Mouse (Mus musculus): ENCODE data around the gene Ak9. TPM values are rescaled to one million over a fixed set of nuclear protein-coding genes. Genes with fewer than 3 reads are reported as not detected.
"Not testable (repeated sequence)": the region's sequence is repeated elsewhere in the genome, so short reads cannot be mapped to it uniquely, and the experiment has no call there.

Ak9 gene
- total and polyA plus RNA-seq, 3 experiments: 0.21 TPM; not detected in 2

GRCm38 (mm10) chr10:41403893-41404612 lies 100.3 kb downstream of the Ak9 start:
- H3K9me3 ChIP-seq (replicated peaks; ENCODE audit: insufficient read depth, low read length): no peaks in the 10 kb centered on the region
- no peak overlapping the region for H3K27ac ChIP-seq (ENCODE audit: control insufficient read depth, low read depth, low read length)
- H3K4me3 ChIP-seq (ENCODE audit: control insufficient read depth in 1 of 2, insufficient read depth in 1 of 2, low read depth in 2 of 2, low read length in 2 of 2): no peak overlapping the region
- H3K9ac ChIP-seq (ENCODE audit: control insufficient read depth, low read depth, low read length, poor library complexity, severe bottlenecking): no peak overlapping the region
- peaks cover 5% of the 10 kb centered on the region in 2 experiments; a peak in 2 of 4 replicates for H3K27me3 ChIP-seq (ENCODE audit: control insufficient read depth in 1 of 2, insufficient read depth in 2 of 2, low read length in 2 of 2)
- DNase-seq (ENCODE audit: low read depth, low spot score): no peak
- TF ChIP-seq NRF1 (IDR thresholded peaks at IDR 0.05; ENCODE audit: insufficient read depth, low read depth, low read length, poor library complexity, severe bottlenecking) (no peak), GABPA (IDR thresholded peaks at IDR 0.05; ENCODE audit: low read depth, low read length) (no peak), UBTF (IDR thresholded peaks at IDR 0.05; ENCODE audit: borderline replicate concordance, insufficient read depth, low read depth, low read length) (no peak), MAZ (IDR thresholded peaks at IDR 0.05; ENCODE audit: low read depth, low read length) (no peak), SMC3 (IDR thresholded peaks at IDR 0.05; ENCODE audit: low read depth, low read length) (peak; percentile 29), CTCF (IDR thresholded peaks at IDR 0.05 in 2 of 3, conservative IDR thresholded peaks at IDR 0.05 in 1 of 3; ENCODE audit: control insufficient read depth in 1 of 3, insufficient read depth in 1 of 3, low read depth in 2 of 3, low read length in 3 of 3, poor library complexity in 1 of 3, severe bottlenecking in 1 of 3) (peak in 2 of 3 experiments; percentile 10 to 26; a peak in 2 of 6 replicates), RAD21 (IDR thresholded peaks at IDR 0.05; ENCODE audit: low read depth, low read length) (peak; percentile 33)
- no peaks in the 10 kb centered on the region for H3K79me2 ChIP-seq (ENCODE audit: control insufficient read depth, insufficient read depth, low read length, poor library complexity)
- no peaks in the 10 kb centered on the region for H3K36me3 ChIP-seq (ENCODE audit: control insufficient read depth in 1 of 2, insufficient read depth in 2 of 2, low read length in 2 of 2)
- H3K4me1 ChIP-seq (ENCODE audit: control insufficient read depth in 1 of 2, insufficient read depth in 2 of 2, low read length in 2 of 2): no peaks in the 10 kb centered on the region

DNA sequence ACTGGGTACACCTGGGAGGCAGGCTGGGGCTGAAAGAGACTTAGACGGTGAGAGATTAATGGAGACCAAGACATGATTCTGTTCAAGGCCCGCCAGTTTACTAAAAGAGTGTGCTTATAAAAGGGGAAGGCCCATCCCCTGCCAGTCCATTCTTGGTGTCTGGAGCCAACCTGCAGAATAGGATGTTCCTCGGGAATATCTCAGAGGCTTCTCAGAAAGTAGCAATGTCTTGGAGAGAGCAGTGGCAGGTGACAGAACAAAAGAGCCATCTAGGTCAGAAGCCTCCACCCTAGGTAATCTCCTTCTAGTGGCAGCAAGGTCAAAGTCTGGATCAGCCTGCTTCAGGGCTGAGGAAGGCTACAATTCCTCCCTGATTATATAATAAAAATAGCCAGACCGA lies 106.4 kb downstream of the Ak9 start:
- DNase-seq (ENCODE audit: low read depth, low spot score); H3K9ac ChIP-seq (ENCODE audit: control insufficient read depth, low read depth, low read length, poor library complexity, severe bottlenecking); H3K9me3 ChIP-seq (replicated peaks; ENCODE audit: insufficient read depth, low read length); H3K4me1 ChIP-seq (ENCODE audit: control insufficient read depth in 1 of 2, insufficient read depth in 2 of 2, low read length in 2 of 2); H3K4me3 ChIP-seq (ENCODE audit: control insufficient read depth in 1 of 2, insufficient read depth in 1 of 2, low read depth in 2 of 2, low read length in 2 of 2); H3K79me2 ChIP-seq (ENCODE audit: control insufficient read depth, insufficient read depth, low read length, poor library complexity); H3K27ac ChIP-seq (ENCODE audit: control insufficient read depth, low read depth, low read length); H3K36me3 ChIP-seq (ENCODE audit: control insufficient read depth in 1 of 2, insufficient read depth in 2 of 2, low read length in 2 of 2); H3K27me3 ChIP-seq (ENCODE audit: control insufficient read depth in 1 of 2, insufficient read depth in 2 of 2, low read length in 2 of 2): not testable (repeated sequence)

- not testable (repeated sequence) for H3K36me3 ChIP-seq (ENCODE audit: control insufficient read depth in 1 of 2, insufficient read depth in 2 of 2, low read length in 2 of 2); H3K9me3 ChIP-seq (replicated peaks; ENCODE audit: insufficient read depth, low read length); H3K27ac ChIP-seq (ENCODE audit: control insufficient read depth, low read depth, low read length); H3K27me3 ChIP-seq (ENCODE audit: control insufficient read depth in 1 of 2, insufficient read depth in 2 of 2, low read length in 2 of 2); H3K4me1 ChIP-seq (ENCODE audit: control insufficient read depth in 1 of 2, insufficient read depth in 2 of 2, low read length in 2 of 2); H3K79me2 ChIP-seq (ENCODE audit: control insufficient read depth, insufficient read depth, low read length, poor library complexity); H3K4me3 ChIP-seq (ENCODE audit: control insufficient read depth in 1 of 2, insufficient read depth in 1 of 2, low read depth in 2 of 2, low read length in 2 of 2); DNase-seq (ENCODE audit: low read depth, low spot score); H3K9ac ChIP-seq (ENCODE audit: control insufficient read depth, low read depth, low read length, poor library complexity, severe bottlenecking)
Observed at GRCm38 (mm10) chr10:41410821-41411220, 107.0 kb downstream of the Ak9 start.

- H3K79me2 ChIP-seq (ENCODE audit: control insufficient read depth, insufficient read depth, low read length, poor library complexity); H3K36me3 ChIP-seq (ENCODE audit: control insufficient read depth in 1 of 2, insufficient read depth in 2 of 2, low read length in 2 of 2); H3K9me3 ChIP-seq (replicated peaks; ENCODE audit: insufficient read depth, low read length); H3K4me3 ChIP-seq (ENCODE audit: control insufficient read depth in 1 of 2, insufficient read depth in 1 of 2, low read depth in 2 of 2, low read length in 2 of 2); H3K27ac ChIP-seq (ENCODE audit: control insufficient read depth, low read depth, low read length); H3K4me1 ChIP-seq (ENCODE audit: control insufficient read depth in 1 of 2, insufficient read depth in 2 of 2, low read length in 2 of 2); DNase-seq (ENCODE audit: low read depth, low spot score); H3K27me3 ChIP-seq (ENCODE audit: control insufficient read depth in 1 of 2, insufficient read depth in 2 of 2, low read length in 2 of 2); H3K9ac ChIP-seq (ENCODE audit: control insufficient read depth, low read depth, low read length, poor library complexity, severe bottlenecking): not testable (repeated sequence)
Observed at GRCm38 (mm10) chr10:41413471-41413870, 109.7 kb downstream of the Ak9 start.

DNA sequence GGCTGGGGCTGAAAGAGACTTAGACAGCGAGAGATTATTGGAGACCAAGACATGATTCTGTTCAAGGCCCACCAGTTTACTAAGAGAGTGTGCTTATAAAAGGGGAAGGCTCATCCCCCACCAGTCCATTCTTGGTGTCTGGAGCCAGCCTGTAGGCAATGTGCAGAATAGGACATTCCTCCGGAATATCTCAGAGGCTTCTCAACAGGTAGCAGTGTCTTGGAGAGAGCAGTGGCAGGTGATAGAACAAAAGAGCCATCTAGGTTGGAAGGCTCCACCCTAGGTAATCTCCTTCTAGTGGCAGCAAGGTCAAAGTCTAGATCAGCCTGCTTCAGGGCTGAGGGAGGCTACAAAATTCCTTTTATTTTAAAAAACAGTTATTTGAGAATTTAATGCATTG lies 111.6 kb downstream of the Ak9 start:
- H3K9me3 ChIP-seq (replicated peaks; ENCODE audit: insufficient read depth, low read length); H3K79me2 ChIP-seq (ENCODE audit: control insufficient read depth, insufficient read depth, low read length, poor library complexity); H3K4me1 ChIP-seq (ENCODE audit: control insufficient read depth in 1 of 2, insufficient read depth in 2 of 2, low read length in 2 of 2); H3K9ac ChIP-seq (ENCODE audit: control insufficient read depth, low read depth, low read length, poor library complexity, severe bottlenecking); H3K4me3 ChIP-seq (ENCODE audit: control insufficient read depth in 1 of 2, insufficient read depth in 1 of 2, low read depth in 2 of 2, low read length in 2 of 2); H3K27me3 ChIP-seq (ENCODE audit: control insufficient read depth in 1 of 2, insufficient read depth in 2 of 2, low read length in 2 of 2); DNase-seq (ENCODE audit: low read depth, low spot score); H3K27ac ChIP-seq (ENCODE audit: control insufficient read depth, low read depth, low read length); H3K36me3 ChIP-seq (ENCODE audit: control insufficient read depth in 1 of 2, insufficient read depth in 2 of 2, low read length in 2 of 2): not testable (repeated sequence)

Measured in MEL (cell line).